Mouse (Mus musculus) retina, adult 2 months (tissue): Measurements from ENCODE around the gene Asnsd1.
"Not testable (repeated sequence)": the region's sequence is repeated elsewhere in the genome, so short reads cannot be mapped to it uniquely, and the experiment has no call there.

Experiments
- DNase-seq: peaks from one replicate; pipeline ENCODE4 v3.0.0-alpha.2; 2012; ENCODE audit warnings: low read depth, low spot score

The Asnsd1 gene

GRCm38 (mm10) chr1:53352327-53353261, at the start of gene Asnsd1, which contains the start of the genes Asdurf and Gm28551:
Gene Asnsd1 (minus strand): TSS chr1:53352752.
Gene Asdurf (minus strand): TSS chr1:53352619.
Gene Gm28551 (minus strand): TSS chr1:53352667.
- DNase-seq, result peak; percentile 84

DNA sequence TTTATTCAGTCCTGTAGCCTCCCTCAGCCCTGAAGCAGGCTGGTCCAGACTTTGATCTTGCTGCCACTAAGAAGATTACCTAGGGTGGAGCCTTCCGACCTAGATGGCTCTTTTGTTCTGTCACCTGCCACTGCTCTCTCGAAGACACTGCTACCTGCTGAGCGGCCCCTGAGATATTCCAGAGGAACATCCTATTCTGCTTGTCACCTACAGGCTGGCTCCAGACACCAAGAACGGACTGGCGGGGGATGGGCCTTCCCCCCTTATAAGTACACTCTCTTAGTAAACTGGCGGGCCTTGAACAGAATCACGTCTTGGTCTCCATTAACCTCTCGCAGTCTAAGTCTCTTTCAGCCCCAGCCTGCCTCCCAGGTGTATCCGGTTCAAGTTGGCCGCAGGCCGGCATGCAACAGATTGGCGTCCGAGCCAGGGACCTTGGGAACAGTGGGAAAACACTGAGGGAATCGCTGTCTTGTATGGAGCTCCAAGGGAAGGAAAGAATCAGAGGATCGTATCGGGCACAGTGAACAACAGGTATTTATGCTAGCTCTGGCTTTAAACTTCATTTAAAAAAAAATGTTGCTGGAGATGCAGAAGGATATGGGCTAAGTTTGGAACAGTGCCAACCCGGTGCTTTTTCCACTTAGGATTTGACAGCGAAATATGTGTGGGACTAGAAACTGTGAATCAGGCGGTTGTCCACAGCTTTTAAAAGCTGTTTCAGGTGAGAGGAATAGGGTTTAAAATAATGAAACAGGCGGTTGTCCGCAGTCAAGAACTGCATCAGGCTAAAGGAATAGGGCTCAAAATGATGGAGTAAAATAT, 41.6 kb upstream of the Asnsd1 start:
- DNase-seq, result not testable (repeated sequence)

- DNase-seq, result no peak
These were observed 36.2 kb upstream of the Asnsd1 start for GRCm38 (mm10) chr1:53388762-53389161.

- DNase-seq, result no peak
These were observed 31.6 kb upstream of the Asnsd1 start for GRCm38 (mm10) chr1:53384085-53384688.

GRCm38 (mm10) chr1:53377731-53378130, 25.2 kb upstream of the Asnsd1 start:
- no peak for DNase-seq

GRCm38 (mm10) chr1:53375965-53376364, 23.4 kb upstream of the Asnsd1 start:
- not testable (repeated sequence) for DNase-seq

DNA sequence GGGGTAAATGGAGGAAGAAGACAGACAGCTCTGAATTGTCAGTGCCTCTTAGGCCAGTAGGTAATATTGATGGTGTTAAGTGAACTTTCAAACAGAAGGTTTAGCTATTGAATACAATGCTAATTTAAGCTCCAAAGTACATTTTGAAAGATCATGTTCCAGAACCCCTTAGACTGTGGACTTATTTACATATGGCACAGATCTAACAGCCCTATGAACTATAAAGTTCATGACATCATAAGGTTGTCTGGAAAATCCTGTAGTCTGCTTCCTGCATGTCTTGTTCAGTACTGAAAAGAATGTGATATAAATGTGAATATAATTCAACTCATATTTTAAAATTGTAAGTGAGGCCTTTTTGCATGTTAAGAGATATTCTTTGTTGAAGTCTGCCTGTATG, 6.4 kb upstream of the Asnsd1 start:
- DNase-seq, result no peak

GRCm38 (mm10) chr1:53341071-53341470, 11.5 kb downstream of the Asnsd1 start:
- DNase-seq, result no peak

GRCm38 (mm10) chr1:53337403-53337802, 15.1 kb downstream of the Asnsd1 start:
- not testable (repeated sequence) for DNase-seq

DNA sequence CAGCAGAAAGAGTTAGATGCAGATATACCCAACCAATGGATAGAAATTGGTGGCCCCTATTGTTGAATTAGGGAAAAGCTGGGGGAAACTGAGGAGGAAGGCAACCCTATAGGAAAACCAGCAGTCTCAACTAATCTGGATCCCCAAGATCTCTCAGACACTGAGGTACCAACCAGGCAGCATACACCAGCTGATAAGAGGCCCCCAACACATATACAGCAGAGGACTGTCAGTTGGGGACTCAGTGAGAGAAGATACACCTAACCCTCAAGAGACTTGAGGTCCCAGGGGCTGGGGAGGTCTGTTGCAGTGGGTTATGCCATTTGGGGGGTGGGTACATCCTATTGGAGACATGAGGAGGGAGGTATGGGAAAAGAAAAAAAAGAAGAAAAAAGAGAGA, 17.1 kb downstream of the Asnsd1 start:
- no peak for DNase-seq

DNA sequence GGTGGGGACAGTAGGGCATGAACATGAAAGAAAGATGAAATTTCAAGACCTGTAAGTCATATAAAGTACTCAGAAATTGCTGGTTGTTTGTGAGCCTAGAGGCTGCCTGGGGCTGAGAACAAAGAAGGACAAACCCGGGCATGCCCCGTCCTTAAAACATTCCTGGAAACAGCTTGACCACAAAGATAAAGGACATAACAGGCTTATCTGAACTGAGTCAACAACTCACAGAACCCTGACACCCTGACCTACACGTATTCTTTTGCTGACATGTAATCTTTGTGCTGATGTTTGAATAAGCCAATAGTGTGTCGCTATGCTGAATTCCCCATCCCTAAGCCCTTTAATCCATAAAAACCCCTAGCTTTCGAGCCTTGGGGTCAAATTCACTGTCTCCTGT, 19.0 kb downstream of the Asnsd1 start:
- not testable (repeated sequence) for DNase-seq

GRCm38 (mm10) chr1:53324827-53325494, 27.6 kb downstream of the Asnsd1 start:
- DNase-seq, result no peak

GRCm38 (mm10) chr1:53324277-53324676, 28.3 kb downstream of the Asnsd1 start:
- no peak for DNase-seq

DNA sequence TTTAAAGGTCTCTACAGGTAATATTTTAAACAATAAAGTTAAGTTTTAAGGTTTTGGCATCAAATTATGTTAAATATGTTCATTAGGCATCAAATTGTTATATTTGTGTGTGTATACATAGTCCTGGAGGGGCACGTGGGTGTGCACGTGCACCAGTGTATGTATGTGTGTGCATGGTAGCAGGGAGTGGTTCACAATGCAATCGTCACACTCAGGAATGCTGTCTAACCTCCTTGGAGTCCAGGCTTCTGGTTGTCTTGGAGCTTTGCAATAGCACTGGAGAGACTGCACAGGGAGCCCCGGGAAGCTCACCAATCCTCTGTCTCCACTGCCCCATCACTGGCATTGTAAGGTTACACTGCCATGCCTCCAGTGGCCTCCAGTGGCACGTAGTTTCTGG, 29.3 kb downstream of the Asnsd1 start:
- DNase-seq, result no peak

- no peak for DNase-seq
These were observed 30.7 kb downstream of the Asnsd1 start for GRCm38 (mm10) chr1:53321662-53322344.

DNA sequence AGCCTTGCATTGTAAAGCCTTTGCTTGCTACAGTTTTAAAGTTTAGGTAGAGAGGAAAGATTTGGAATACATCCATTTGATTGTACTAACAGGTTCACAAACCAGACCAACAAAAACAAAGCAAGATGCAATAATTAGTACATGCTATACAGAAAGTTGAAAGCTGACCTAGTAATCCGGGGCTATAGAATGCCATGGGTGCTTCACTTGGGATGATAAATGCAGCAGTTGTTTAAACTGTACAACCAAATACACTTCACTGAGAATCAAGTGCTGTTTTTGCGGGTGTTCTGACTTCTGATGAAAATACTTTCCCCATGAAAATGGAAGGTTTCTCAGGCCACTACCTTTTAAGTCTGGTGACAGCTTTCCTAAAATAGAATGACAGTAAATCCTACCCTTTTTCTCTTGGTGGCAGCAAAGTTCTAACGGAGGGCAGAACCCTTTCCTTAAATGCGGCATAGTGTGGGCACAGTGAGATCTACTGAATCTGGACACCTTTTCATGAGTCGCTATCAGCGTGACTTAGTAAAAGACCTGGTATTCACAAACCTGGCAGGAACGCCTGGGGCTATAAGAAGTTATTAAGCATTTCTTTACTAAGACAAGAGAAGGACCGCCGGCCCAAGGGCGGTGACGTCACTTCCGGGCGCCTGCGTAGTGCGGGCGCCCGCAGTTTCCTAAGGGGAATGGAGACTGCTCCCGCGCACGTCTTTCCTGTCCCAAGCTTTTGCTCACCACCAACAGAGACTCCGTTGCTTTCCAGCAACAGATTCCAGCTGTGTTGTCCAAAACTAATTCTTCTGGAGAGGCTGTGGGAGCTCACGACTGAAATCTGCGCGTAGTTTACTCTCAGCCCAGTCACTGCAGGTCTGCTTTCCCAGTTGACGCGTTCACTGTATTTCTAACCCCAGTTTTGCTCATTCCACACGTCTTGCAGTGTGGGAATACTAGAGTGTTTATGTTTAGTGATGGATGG, 39.3 kb downstream of the Asnsd1 start, which contains the start of gene Osgepl1:
Gene Osgepl1 (plus strand): TSS at position 636 of the 979 bp plus-strand sequence.
- peak; percentile 66 for DNase-seq

DNA sequence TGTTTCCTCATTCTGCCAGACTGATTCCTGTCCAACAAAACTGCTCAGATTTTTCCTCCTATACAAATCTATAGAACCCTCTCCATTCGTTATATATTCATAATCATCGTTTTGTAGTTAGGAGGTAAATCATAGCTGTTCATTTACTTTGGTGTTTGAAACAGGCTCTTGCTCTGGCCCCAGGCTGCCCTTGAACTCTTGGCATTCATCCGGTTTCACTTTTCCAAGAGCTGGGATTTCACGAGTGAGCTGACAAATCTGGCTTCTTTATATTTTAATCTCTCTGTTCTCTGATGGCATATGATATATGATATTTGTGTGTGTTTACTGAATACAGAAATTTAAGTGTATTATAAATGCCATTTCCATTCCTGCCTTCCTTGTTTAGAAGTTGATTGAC, 52.0 kb downstream of the Asnsd1 start:
- no peak for DNase-seq

DNA sequence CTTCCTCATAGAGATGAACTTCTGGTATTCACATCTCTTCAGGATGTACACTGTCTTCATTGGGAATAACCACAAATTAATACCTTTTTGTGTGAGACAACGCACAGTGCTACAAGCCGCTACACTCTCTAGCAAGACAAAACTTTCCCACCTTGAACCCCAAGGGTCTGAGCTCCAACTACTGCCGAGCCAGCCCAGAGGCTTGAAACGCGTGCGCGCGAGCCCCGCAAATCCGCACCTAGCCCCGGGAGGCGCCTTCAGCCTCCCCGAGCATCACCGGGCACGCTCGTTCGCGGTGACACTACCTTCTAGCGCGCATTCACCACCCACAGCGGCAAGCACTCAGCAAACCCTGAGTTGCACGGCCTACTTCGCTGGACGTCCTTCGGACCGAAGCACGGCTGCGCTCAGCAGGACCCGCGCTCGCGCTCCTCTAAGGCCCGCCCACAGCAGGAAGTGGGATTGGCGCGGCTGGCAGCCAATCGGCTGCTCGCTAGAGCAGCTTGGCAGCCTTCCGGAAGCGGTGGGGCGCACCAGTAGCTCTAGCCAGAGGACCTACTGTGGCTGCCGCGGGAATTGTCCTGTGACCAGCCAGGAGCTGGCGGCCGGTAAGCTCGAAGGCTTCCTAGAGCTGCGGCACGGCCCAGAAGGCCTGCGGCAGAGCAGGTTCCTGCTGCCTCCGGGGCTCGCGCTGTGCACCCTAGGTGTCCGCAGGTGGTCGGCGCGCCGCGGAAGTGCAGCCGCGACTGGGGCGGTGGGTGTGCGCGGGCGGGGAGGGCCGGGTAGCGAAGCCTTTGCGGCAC, 55.8 kb downstream of the Asnsd1 start, which contains the start of the genes Pms1, Ormdl1 and Gm28778:
Gene Pms1 (minus strand): TSS at position 438 of the 803 bp plus-strand sequence.
Gene Ormdl1 (plus strand): TSS at position 515 of the 803 bp plus-strand sequence.
Gene Gm28778 (plus strand): TSS at position 531 of the 803 bp plus-strand sequence.
- DNase-seq, result peak; percentile 85
